Mouse (Mus musculus): Measurements from ENCODE around the gene Sidt1.

The Sidt1 gene

DNA sequence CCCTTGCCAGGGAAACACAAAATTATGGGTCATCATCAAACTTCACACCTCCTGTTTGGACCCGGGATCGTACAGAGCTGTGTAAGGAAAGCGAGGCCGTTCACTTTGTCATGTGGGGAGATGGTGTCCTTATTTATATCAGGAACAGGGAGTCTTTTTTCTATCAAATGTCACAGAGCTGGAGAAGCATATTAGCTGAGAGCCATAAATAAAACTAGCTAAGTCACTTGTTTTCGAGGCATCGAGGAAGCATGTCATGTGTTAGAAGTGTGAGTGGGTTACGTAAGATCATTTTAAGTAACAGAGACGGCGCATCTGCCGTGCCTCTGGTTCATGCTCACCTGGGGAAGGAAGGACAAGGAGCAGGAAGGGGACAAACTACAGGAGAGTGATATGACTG, 83.0 kb downstream of the Sidt1 start:
- no peak for DNase-seq (ENCODE audit: low spot score in 2 of 2)

DNA sequence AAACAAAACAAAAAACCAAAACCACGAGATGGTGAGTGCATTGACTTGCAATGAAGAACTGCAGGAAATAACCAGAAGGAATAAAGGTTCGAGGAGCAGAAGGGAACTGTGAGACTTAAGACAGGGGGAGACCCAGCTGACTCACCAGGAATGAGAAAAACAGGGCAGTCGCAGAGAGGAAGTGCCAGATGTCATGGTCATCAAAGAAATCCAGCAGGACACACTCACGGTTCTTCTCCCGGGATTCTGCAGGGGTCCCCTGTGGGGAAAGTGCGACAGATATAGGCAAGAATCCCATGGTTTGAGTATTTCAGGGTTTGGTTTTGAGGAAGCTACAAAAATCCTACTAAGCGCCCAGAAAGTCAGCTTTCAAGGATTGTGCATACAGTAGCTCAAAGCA, 89.7 kb downstream of the Sidt1 start:
- DNase-seq (ENCODE audit: low spot score in 2 of 2) = no peak

DNA sequence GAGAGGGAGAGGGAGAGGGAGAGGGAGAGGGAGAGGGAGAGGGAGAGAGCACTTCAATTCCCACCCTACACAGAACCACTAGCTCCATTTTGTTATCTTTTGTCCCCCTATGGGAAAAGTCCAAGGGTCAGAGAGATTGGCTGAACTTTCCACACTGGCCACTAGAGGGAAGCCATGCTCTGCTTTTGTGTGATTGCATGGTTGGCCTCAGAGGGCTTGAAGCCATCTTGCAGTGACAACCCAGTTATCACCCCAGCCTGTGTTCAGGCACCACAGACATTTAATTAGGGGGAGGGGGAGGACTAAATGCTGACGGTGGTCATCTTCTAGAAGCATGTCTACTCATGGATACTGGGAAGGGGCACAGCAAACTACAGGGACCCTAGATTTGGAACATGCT, 90.4 kb downstream of the Sidt1 start:
- DNase-seq (ENCODE audit: low spot score in 2 of 2) = peak; percentile 37 to 63

DNA sequence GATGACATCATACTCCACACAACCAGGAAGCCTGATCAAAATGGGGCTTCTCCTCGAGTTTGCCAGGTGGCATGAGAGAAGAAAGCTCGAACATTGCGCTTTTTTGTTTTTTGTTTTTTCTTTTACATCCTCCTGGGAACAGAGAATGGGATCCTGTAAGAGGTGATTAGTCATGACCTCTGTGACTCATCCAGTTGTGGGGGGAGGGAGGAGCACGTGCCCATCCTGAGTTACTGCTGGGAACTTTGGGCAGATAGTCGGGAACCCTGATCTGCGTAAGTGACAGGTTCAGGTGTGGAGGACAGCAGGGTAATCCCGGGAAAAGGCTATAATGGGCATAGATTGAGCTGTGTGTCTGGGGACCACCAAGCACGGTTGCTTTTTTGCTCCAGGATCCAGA, 92.6 kb downstream of the Sidt1 start:
- no peak for DNase-seq (ENCODE audit: low spot score in 2 of 2)

DNA sequence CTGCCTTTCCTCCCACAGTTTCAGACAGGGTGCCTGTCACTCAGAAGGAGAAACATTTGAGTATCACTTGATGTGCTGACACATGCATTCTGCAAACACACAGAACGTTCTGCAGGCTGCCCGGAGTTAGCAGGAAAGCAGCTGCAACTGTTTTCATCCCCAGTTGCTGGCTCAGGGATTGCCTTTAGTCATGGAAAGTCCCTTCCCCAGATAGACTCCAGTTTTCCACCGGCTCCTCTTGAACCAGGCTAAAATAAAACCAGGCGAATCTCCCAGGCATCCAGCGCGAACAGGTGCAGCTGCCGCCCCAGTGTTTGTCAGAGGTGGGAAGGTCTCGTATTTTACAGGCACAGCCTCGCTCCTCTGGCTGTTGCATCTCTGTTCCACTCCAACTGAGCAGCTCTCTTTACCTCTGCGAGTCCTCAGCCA, 94.1 kb downstream of the Sidt1 start:
- DNase-seq (ENCODE audit: low spot score in 2 of 2) = peak; percentile 17 to 33

DNA sequence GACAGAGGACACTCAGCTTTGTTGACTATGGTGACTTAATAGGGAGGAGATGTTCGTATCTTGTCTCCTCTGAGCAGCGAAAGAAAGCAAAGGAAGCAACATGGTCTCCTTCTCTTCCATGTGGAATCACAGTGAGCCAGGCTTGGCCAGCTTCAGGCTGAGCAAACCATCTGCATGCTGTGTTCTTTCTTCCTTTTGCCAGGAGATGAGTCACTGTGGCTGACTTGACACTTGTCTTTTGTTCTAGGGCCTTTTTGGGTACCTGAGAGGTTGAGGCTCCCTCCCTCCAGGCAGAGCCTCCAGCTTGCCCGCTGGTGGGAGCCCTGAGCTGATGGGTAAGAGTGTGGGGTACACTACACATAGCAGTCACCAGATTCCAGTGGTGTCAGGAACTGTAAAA, 95.2 kb downstream of the Sidt1 start:
- DNase-seq (ENCODE audit: low spot score in 2 of 2) = no peak

DNA sequence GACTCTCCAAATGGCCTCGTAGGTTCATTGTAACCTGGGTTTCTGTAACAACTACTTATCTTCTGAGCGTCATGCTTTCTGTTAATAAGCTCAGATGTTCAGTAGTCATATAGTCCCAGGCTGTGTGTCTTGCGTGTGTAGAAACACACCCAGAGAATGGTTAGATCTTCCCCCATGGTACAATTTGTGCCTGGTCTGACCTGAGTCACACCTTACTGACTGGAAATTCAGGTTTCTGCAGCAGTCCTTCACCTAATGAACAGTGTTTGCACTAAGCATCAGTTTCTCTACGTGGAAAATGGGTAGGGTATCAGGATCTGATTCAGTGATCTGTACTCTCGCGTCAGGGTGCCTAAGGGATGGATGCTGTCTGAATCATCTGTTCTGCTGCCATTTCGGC, 100.0 kb downstream of the Sidt1 start:
- no peak for DNase-seq (ENCODE audit: low spot score in 2 of 2)

DNA sequence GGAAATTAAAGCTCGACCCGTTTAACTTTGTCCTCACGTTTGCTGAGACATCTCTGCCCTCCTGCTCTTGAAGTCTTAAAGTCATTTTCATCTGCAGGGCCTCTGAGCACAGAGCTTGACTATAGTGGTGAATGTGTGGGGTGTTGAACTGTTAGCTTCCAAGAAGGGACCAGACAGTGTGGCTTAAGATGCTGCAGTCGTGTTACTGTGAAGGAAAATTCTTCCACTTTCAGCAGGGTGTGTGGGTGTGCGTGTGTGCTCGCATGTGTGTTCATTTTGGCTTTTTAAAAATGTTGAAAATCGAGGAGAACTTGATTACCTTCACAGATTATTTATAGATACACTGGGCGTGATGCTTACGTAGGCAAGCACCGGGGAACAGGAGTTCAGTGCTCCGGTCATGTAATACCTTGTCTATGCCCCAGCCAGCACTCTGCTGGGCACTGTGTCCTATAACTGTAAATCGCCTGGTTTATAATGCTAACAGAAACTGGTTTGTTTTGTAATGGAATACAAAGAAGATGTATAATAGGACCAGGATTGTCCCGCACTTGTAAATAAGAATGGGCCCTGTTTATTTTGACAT, 106.2 kb downstream of the Sidt1 start:
- no peak for DNase-seq (ENCODE audit: low spot score in 2 of 2)

DNA sequence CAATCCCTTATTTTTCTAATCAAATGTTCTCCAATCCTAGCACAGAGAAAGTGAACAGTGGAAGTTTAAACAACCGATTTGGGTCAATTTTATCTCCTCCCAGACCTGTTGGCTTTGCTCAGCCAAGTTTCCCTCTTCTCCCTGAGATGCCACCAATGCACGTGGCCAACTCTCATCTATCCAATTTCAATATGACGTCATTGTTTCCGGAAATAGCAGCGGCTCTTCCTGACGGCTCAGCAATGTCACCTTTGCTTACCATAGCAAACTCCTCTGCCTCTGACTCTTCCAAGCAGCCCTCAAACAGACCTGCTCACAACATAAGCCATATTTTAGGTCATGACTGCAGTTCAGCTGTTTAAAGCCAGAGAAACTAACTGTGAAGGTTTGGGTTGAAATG, 111.5 kb downstream of the Sidt1 start:
- no peak for DNase-seq (ENCODE audit: low spot score in 2 of 2)

DNA sequence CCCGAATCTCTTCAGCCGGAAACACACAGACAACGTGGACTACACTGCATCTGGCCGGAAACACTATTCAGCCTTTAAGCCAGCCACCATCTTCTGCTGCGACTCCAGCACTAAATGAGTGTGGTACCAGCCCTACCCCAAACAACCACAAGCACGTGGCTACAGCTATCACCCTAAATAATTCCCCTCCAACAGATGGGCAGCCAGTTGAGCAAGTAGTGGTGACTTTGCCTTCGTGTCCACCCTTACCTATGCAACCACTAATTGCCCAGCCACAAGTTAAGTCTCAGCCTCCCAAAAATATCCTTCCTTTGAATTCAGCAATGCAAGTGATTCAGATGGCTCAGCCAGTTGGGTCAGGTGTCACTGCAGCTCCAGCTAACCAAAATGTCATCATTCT, 116.6 kb downstream of the Sidt1 start:
- DNase-seq (ENCODE audit: low spot score in 2 of 2) = no peak

DNA sequence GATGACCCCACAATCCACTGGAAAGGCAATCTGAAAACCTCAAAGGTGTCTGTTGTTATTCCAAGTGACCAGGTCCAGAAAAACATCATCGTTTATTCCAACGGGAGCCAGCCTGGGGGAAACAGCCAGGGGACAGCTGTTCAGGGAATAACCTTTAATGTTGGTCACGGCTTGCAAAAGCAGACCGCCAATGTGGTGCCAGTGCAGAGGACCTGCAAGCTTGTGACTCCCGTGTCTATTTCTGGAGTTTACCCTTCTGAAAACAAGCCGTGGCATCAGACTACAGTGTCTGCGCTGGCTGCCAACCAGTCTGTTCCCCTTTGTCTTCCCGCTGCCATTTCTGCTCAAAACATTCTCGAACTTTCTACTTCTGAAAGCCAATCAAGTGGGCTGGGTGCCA, 117.5 kb downstream of the Sidt1 start:
- DNase-seq (ENCODE audit: low spot score in 2 of 2) = no peak

DNA sequence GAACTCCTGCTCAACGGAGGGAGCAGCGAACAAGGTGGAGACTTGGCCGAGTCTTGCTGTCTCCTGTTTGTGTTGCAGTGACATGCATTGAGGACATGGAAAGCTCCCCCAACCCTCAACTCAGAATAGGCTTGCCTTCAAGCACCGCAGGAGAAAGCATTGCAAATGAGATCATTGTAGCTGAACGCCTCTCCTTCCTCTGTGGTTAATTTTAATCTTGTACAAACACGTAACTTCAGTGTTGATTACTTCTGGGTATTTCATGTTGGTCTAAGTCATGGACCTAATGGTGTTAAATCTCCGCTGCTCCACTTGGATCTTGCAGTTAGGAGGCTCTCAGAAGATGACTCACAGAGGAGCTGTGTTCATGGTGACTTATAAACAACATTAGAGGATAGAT, 120.3 kb downstream of the Sidt1 start:
- DNase-seq (ENCODE audit: low spot score in 2 of 2) = no peak

DNA sequence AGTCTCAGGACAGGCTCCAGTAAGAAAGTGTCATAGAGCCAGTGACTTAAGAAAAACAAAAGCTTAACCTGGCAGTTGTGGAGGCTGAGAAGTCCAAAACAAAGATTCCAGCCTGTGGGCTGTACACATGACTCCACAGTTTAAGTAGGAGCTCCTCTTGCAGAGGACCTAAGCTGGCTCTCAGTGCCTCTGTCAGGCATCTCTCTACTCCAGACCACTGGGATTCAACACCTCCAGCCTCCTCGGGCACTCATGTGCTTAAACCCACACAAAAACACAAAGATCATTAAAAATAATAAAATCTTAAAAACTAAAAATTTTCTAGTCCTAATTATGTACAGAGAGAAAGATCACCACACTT, 122.0 kb downstream of the Sidt1 start:
- DNase-seq (ENCODE audit: low spot score in 2 of 2) = no peak

DNA sequence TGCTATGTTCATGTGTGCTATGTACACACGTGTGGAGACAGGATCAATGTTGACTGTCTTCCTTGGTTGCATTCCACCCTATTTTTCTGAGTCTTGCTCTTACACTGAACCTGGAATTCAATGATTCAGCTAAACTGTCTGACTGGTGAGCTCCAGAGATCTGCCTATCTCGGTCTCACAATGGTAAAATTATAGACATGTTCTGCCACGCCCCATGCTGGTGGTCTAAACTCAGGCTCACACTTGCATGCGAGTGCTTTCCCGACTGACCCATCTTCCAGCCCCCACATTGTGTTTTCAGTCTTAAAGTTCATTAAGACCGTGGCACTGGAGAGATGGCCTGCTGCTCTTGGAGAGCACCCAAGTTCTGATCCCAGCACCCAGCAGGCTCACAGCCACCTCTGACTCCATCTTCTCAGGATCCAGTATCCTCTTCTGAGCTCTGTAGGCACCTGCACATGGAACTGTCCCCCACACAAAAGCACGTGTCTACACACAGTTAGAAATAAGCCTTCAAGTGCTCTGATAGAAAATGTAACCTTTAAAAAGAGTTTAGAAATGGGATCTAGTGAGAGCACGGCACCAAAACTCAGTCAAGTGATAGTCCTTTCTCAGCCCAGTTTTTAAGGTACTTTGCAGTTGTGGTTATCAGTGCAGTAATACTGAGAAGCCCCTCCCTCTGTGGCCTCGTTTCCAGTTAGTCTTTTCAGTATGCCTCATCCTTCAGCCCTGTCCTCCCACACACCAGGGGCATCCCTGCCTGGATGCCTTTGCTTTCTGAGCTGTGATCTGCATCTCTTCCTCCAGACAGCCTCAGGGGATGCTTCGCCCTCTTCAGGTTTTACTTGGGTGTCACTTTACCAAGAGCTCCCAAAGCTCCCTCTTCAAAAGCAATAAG, 122.6 kb downstream of the Sidt1 start:
- DNase-seq (ENCODE audit: low spot score in 2 of 2) = no peak

DNA sequence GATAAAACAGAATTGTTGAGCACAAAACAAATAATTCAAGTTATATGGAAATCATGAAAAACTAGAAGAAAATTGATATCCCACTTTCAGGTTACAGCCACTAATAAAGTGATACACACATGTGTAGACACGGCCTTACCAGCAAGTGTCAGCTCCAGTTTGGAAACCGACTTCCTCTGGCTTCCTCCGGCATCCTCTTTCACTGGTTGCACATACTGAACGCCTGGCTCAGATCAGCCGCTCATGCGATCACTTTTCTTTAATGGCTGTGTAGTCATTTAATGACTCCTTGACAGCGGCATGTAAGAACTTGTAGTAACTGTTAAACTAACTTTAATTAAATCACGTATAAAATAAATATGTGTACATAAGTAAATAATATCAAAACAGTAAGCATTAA, 127.0 kb downstream of the Sidt1 start:
- no peak for DNase-seq (ENCODE audit: low spot score in 2 of 2)

DNA sequence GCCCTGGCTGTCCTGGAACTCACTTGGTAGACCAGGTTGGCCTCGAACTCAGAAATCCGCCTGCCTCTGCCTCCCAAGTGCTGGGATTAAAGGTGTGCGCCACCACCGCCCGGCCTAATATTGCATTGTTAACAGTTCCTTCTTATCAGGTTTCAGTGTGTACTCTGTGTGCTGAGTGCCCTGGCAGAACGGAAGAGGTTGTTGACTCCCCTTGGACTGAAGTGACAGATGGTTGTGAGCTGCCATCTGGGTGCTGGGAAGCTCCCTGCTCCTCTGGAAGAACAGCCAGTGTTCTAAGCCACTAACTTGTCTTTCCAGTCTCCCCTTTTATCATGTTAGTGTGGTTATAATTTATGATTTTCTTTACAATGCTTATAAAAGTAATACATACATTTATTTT, 128.7 kb downstream of the Sidt1 start:
- no peak for DNase-seq (ENCODE audit: low spot score in 2 of 2)

DNA sequence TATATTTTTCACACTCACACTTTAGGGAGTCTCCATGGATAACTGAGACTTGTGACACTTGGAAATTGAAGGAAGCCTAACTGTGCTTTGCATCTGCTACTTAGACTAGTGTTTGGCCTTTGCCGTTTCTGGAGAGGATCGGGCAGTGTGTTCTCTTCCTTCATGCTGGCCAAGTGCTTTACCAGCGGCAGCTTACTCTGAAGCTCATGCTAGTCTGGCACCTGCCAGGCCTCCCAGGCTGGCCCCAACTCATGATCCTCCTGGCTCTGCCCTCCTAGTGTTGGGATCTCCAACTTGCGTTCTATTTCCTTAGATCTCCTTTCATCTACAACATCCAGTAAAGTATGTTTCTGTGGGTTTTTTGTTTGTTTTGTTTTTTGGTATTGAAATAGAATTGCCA, 132.8 kb downstream of the Sidt1 start:
- DNase-seq (ENCODE audit: low spot score in 2 of 2) = no peak

DNA sequence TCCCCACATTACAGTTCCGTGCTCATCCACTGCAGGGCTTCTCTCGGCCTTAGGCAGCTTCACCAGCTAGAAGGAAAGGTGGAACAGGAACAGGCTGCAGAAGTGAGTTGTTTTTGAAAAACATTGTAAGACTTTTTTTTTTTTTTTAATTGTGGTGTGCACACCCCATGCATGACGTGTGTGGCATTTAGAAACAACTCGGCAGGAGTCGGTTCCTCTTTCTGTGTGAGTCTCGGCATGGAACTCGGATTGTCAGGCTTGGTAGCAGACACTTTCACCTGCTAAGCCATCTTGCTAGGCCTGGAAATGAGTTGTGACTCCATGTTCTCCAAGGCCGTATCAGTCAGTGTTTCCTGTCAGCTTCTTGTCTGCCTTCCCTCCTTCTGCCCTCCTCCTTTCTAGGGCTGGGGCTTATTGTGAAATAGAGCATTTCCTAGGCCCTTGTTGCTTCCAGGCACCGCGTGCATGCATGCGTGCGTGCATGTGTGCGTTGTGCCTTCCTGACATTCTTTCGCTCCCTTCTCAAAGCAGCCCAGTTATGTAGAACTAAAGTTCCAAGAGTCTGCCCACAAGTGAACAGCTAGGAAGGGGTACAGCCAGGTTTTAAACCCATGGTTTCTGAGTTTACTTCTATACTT, 133.8 kb downstream of the Sidt1 start:
- DNase-seq (ENCODE audit: low spot score in 2 of 2) = no peak

DNA sequence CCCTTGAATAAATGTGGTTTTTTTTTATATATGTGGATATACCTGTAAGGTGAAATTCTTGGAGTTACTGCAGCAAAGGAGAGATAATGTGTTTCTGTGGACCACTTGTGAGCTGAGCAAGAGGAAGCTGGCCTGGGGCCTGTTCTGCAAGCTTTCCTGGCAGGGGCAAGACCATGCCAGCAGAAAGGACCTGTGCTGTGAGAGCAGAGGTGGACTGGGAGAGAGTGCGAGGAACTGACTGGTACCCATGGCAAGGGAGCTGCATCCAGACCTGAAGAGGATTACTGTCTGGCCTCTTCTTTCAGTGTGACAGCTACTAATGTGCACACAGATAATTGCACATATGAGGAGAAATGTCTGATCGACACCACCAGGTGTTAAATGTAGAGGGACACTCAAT, 142.0 kb downstream of the Sidt1 start:
- DNase-seq (ENCODE audit: low spot score in 2 of 2) = no peak

All from frontal cortex, postnatal 14 days (tissue).